Mouse (Mus musculus): ENCODE results near the gene Olfr1283. TPM values are rescaled to one million over a fixed set of nuclear protein-coding genes. Genes with fewer than 3 reads are reported as not detected.
"Not testable (repeated sequence)": the region's sequence is repeated elsewhere in the genome, so short reads cannot be mapped to it uniquely, and the experiment has no call there.

The Olfr1283 gene
- polyA plus RNA-seq (2015; fragmentation: Nextera tagmentation; extraction: Ambion mirVana): not detected in 2 replicates

GRCm38 (mm10) chr2:111366490-111366889, at the start of gene Olfr1283:
Gene Olfr1283, plus strand, starts transcription at chr2:111366790.
- Histone ChIP-seq H3K9me3 (replicated peaks) (no peaks in the 10 kb centered on the region), H3K36me3 (replicated peaks) (no peaks in the 10 kb centered on the region), H3K4me3 (replicated peaks) (no peak within 1 kb of the TSS), H3K4me1 (replicated peaks) (no peaks in the 10 kb centered on the region), H3K27me3 (no peaks in the 10 kb centered on the region), H3K9ac (no peak within 1 kb of the TSS), H3K27ac (replicated peaks) (no peak within 1 kb of the TSS), H3K4me2 (no peak within 1 kb of the TSS)
- ATAC-seq (ENCODE audit: insufficient read depth): no peak
- 47% methylated on average over 2 of the region's 2 CpGs for WGBS (ENCODE audit: insufficient replicate concordance)

- H3K4me2 ChIP-seq: no peak within 1 kb of the TSS
- H3K4me1 ChIP-seq (replicated peaks): no peaks in the 10 kb centered on the region
- H3K36me3 ChIP-seq (replicated peaks): no peaks in the 10 kb centered on the region
- WGBS (ENCODE audit: insufficient replicate concordance): 46% methylated on average over 2 of the region's 2 CpGs
- no peak for ATAC-seq (ENCODE audit: insufficient read depth)
- no peak within 1 kb of the TSS for H3K27ac ChIP-seq (replicated peaks)
- H3K27me3 ChIP-seq: no peaks in the 10 kb centered on the region
- no peak within 1 kb of the TSS for H3K9ac ChIP-seq
- H3K9me3 ChIP-seq (replicated peaks): no peaks in the 10 kb centered on the region
- no peak within 1 kb of the TSS for H3K4me3 ChIP-seq (replicated peaks)
Observed at GRCm38 (mm10) chr2:111326220-111326619, 40.4 kb upstream of the Olfr1283 start, which contains the start of gene Olfr1281. Gene Olfr1281, plus strand, starts transcription at chr2:111326520.

- H3K4me1 ChIP-seq (replicated peaks); ATAC-seq (ENCODE audit: insufficient read depth); H3K9ac ChIP-seq; H3K4me2 ChIP-seq; H3K36me3 ChIP-seq (replicated peaks); H3K27me3 ChIP-seq; H3K9me3 ChIP-seq (replicated peaks); H3K27ac ChIP-seq (replicated peaks); H3K4me3 ChIP-seq (replicated peaks): not testable (repeated sequence)
- WGBS (ENCODE audit: insufficient replicate concordance): 62% methylated on average over 5 of the region's 5 CpGs
Observed at GRCm38 (mm10) chr2:111333721-111334120, 32.9 kb upstream of the Olfr1283 start.

GRCm38 (mm10) chr2:111335976-111336375, 30.6 kb upstream of the Olfr1283 start, which contains the start of gene Olfr1282:
Gene Olfr1282, minus strand, starts transcription at chr2:111336076.
- H3K9me3 ChIP-seq (replicated peaks): no peaks in the 10 kb centered on the region
- H3K4me2 ChIP-seq: no peak within 1 kb of the TSS
- WGBS (ENCODE audit: insufficient replicate concordance): 58% methylated on average over 2 of the region's 2 CpGs
- no peak within 1 kb of the TSS for H3K4me3 ChIP-seq (replicated peaks)
- no peak within 1 kb of the TSS for H3K27ac ChIP-seq (replicated peaks)
- ATAC-seq (ENCODE audit: insufficient read depth): no peak
- H3K27me3 ChIP-seq: no peaks in the 10 kb centered on the region
- no peaks in the 10 kb centered on the region for H3K4me1 ChIP-seq (replicated peaks)
- H3K9ac ChIP-seq: no peak within 1 kb of the TSS
- H3K36me3 ChIP-seq (replicated peaks): no peaks in the 10 kb centered on the region

- no peaks in the 10 kb centered on the region for H3K27me3 ChIP-seq
- H3K4me1 ChIP-seq (replicated peaks): no peaks in the 10 kb centered on the region
- H3K4me2 ChIP-seq: no peak within 1 kb of the TSS
- H3K27ac ChIP-seq (replicated peaks): no peak within 1 kb of the TSS
- H3K4me3 ChIP-seq (replicated peaks): no peak within 1 kb of the TSS
- no peak for ATAC-seq (ENCODE audit: insufficient read depth)
- 51% methylated on average over 1 of the region's 1 CpGs for WGBS (ENCODE audit: insufficient replicate concordance)
- H3K9ac ChIP-seq: no peak within 1 kb of the TSS
- H3K9me3 ChIP-seq (replicated peaks): no peaks in the 10 kb centered on the region
- H3K36me3 ChIP-seq (replicated peaks): no peaks in the 10 kb centered on the region
Observed at GRCm38 (mm10) chr2:111375222-111375621, 8.6 kb downstream of the Olfr1283 start, which contains the start of gene Olfr1284. Gene Olfr1284, plus strand, starts transcription at chr2:111375522.

Other genes starting within 250 kb of the Olfr1283 start
- gene Gm15130, start 213.9 kb upstream of the Olfr1283 start, polyA plus RNA-seq (2015; fragmentation: Nextera tagmentation; extraction: Ambion mirVana): not detected in 2 replicates
- gene 4930430A15Rik, start 137.2 kb upstream of the Olfr1283 start, polyA plus RNA-seq (2015; fragmentation: Nextera tagmentation; extraction: Ambion mirVana): not detected in 2 replicates
- gene Olfr1275, start 131.5 kb upstream of the Olfr1283 start, polyA plus RNA-seq (2015; fragmentation: Nextera tagmentation; extraction: Ambion mirVana): not detected in 2 replicates
- not detected in 2 replicates for gene Olfr1276, start 112.3 kb upstream of the Olfr1283 start, polyA plus RNA-seq (2015; fragmentation: Nextera tagmentation; extraction: Ambion mirVana)
- gene Olfr1277, start 92.7 kb upstream of the Olfr1283 start, polyA plus RNA-seq (2015; fragmentation: Nextera tagmentation; extraction: Ambion mirVana): not detected in 2 replicates
- not detected in 2 replicates for gene Olfr1278, start 76.7 kb upstream of the Olfr1283 start, polyA plus RNA-seq (2015; fragmentation: Nextera tagmentation; extraction: Ambion mirVana)
- not detected in 2 replicates for gene Olfr1279, start 66.2 kb upstream of the Olfr1283 start, polyA plus RNA-seq (2015; fragmentation: Nextera tagmentation; extraction: Ambion mirVana)
- not detected in 2 replicates for gene Olfr1280, start 52.8 kb upstream of the Olfr1283 start, polyA plus RNA-seq (2015; fragmentation: Nextera tagmentation; extraction: Ambion mirVana)
- gene Olfr1281, start 40.3 kb upstream of the Olfr1283 start, polyA plus RNA-seq (2015; fragmentation: Nextera tagmentation; extraction: Ambion mirVana): not detected in 2 replicates
- gene Olfr1282, start 30.7 kb upstream of the Olfr1283 start, polyA plus RNA-seq (2015; fragmentation: Nextera tagmentation; extraction: Ambion mirVana): not detected in 2 replicates
- not detected in 2 replicates for gene Olfr1284, start 8.7 kb downstream of the Olfr1283 start, polyA plus RNA-seq (2015; fragmentation: Nextera tagmentation; extraction: Ambion mirVana)
- gene Olfr1286, start 56.3 kb downstream of the Olfr1283 start, polyA plus RNA-seq (2015; fragmentation: Nextera tagmentation; extraction: Ambion mirVana): not detected in 2 replicates
- not detected in 2 replicates for gene Olfr1287, start 82.4 kb downstream of the Olfr1283 start, polyA plus RNA-seq (2015; fragmentation: Nextera tagmentation; extraction: Ambion mirVana)
- not detected in 2 replicates for gene Olfr1288, start 107.3 kb downstream of the Olfr1283 start, polyA plus RNA-seq (2015; fragmentation: Nextera tagmentation; extraction: Ambion mirVana)
- gene Olfr1289, start 114.0 kb downstream of the Olfr1283 start, polyA plus RNA-seq (2015; fragmentation: Nextera tagmentation; extraction: Ambion mirVana): not detected in 2 replicates
- not detected in 2 replicates for gene Olfr1290, start 127.0 kb downstream of the Olfr1283 start, polyA plus RNA-seq (2015; fragmentation: Nextera tagmentation; extraction: Ambion mirVana)
- not detected in 2 replicates for gene Olfr1291-ps1, start 130.4 kb downstream of the Olfr1283 start, polyA plus RNA-seq (2015; fragmentation: Nextera tagmentation; extraction: Ambion mirVana)
- gene Olfr1293-ps, start 158.4 kb downstream of the Olfr1283 start, polyA plus RNA-seq (2015; fragmentation: Nextera tagmentation; extraction: Ambion mirVana): not detected in 2 replicates
- gene Olfr1294, start 173.5 kb downstream of the Olfr1283 start, polyA plus RNA-seq (2015; fragmentation: Nextera tagmentation; extraction: Ambion mirVana): not detected in 2 replicates
- gene Olfr1295, start 202.9 kb downstream of the Olfr1283 start, polyA plus RNA-seq (2015; fragmentation: Nextera tagmentation; extraction: Ambion mirVana): not detected in 2 replicates